Mouse (Mus musculus) embryonic fibroblast, embryonic 13.5 days (primary cell): ENCODE results near the gene Rere.
"Not testable (repeated sequence)": the region's sequence is repeated elsewhere in the genome, so short reads cannot be mapped to it uniquely, and the experiment has no call there.

ENCODE experiments used
- CTCF ChIP-seq: IDR thresholded peaks from 2 replicates; pipeline ENCODE4 v1.5.1; 2011; ENCODE audit warnings: mild to moderate bottlenecking, control low read depth, low read length, moderate library complexity, borderline replicate concordance; ENCODE audit not compliant: insufficient read depth
- POLR2A ChIP-seq: IDR thresholded peaks from 2 replicates; pipeline ENCODE4 v1.6.1; 2011; ENCODE audit warnings: low read depth, mild to moderate bottlenecking, control low read depth, low read length, moderate library complexity

DNA sequence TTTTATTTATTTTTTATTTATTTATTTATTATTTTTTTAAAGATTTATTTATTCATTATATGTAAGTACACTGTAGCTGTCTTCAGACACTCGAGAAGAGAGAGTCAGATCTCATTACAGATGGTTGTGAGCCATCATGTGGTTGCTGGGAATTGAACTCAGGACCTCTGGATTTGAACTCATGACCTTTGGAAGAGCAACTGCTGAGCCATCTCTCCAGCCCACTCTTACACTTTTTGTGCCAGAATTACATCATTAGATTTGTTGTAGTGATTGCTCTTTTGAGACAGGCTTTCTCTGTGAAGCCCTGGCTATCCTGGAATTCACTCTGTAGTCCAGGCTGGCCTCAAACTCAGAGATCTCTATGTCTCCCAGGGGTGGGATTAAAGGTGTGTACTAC lies 6.0 kb downstream of the Rere start:
- not testable (repeated sequence) for TF ChIP-seq CTCF, POLR2A
